Mouse (Mus musculus) kidney, embryonic 14.5 days (tissue): ENCODE measurements around the gene Lrrc8b. TPM values are rescaled to one million over a fixed set of nuclear protein-coding genes. Genes with fewer than 3 reads are reported as not detected.
A peak's percentile ranks its signal among the peaks of the same experiment; 100 is the strongest.

ENCODE experiments used
- ATAC-seq: fragments of 200-750 bp; cut with Nextera tagmentation; 2 replicates; pipeline ENCODE4 v1.8.0; 2017; ENCODE audit warnings: moderate number of reproducible peaks, mild to moderate bottlenecking, moderate TSS enrichment, moderate library complexity; ENCODE audit not compliant: low FRiP score, low TSS enrichment
- H3K27ac ChIP-seq: fragments of 300-500 bp; sonication (generic); 2 replicates; pipeline ENCODE4 v1.5.1; 2014; ENCODE audit warnings: low read depth, mild to moderate bottlenecking, low read length, moderate library complexity, mixed read lengths
- H3K27me3 ChIP-seq: fragments of 300-500 bp; sonication (generic); 2 replicates; pipeline ENCODE4 v1.6.1; 2014; ENCODE audit warnings: mild to moderate bottlenecking, low read length; ENCODE audit not compliant: control insufficient read depth, insufficient read depth
- H3K36me3 ChIP-seq: fragments of 300-500 bp; sonication (generic); 2 replicates; pipeline ENCODE4 v1.6.1; 2014; ENCODE audit warnings: low read length, mixed read lengths; ENCODE audit not compliant: control insufficient read depth, insufficient read depth
- H3K4me1 ChIP-seq: fragments of 300-500 bp; sonication (generic); 2 replicates; pipeline ENCODE4 v1.6.1; 2014; ENCODE audit warnings: low read length, mixed read lengths; ENCODE audit not compliant: control insufficient read depth, insufficient read depth
- H3K4me2 ChIP-seq: fragments of 300-500 bp; sonication (generic); replicated peaks from 2 replicates; pipeline ENCODE4 v1.6.1; 2014; ENCODE audit warnings: low read depth, mild to moderate bottlenecking, low read length
- H3K4me3 ChIP-seq: fragments of 300-500 bp; sonication (generic); 2 replicates; pipeline ENCODE4 v1.5.1; 2014; ENCODE audit warnings: mild to moderate bottlenecking, low read length
- H3K9ac ChIP-seq: fragments of 300-500 bp; sonication (generic); 2 replicates; pipeline ENCODE4 v1.6.1; 2014; ENCODE audit warnings: low read depth, mild to moderate bottlenecking, low read length, moderate library complexity
- H3K9me3 ChIP-seq: fragments of 300-500 bp; sonication (generic); 2 replicates; pipeline ENCODE4 v1.6.1; 2016; ENCODE audit warnings: low read length; ENCODE audit not compliant: control insufficient read depth
- WGBS: fragments of 180-500 bp; shearing (Covaris S2); extraction: QIAGEN DNeasy Blood & Tissue Kit; methylation state at CpG from one replicate; pipeline ENCODE4 v1.1.7; 2014; 5-methylcytosine and 5-hydroxymethylcytosine counted together
- polyA plus RNA-seq: library from polyadenylated mRNA; unstranded; fragments of >200 nt; fragmentation: Nextera tagmentation; extraction: Ambion mirVana; gene quantifications from 2 replicates; pipeline ENCODE4 v1.2.1, GENCODE M21; 2014

Lrrc8b gene
- polyA plus RNA-seq, 1 experiment from 2014 or later, result 12.1 TPM

- 53% methylated on average over 8 of the region's 8 CpGs for WGBS
- Histone ChIP-seq H3K36me3 (no peaks in the 10 kb centered on the region), H3K4me3 (no peak overlapping the region), H3K4me1 (no peaks in the 10 kb centered on the region), H3K4me2 (no peak overlapping the region), H3K27ac (no peak overlapping the region), H3K27me3 (no peaks in the 10 kb centered on the region), H3K9ac (no peak overlapping the region), H3K9me3 (no peaks in the 10 kb centered on the region)
- peak; percentile 66; the same call in 1 of the 2 replicates for ATAC-seq
These were observed 50.0 kb downstream of the Lrrc8b start for GRCm38 (mm10) chr5:105465550-105465949.

- no peak overlapping the region for H3K9ac ChIP-seq
- no peaks in the 10 kb centered on the region for H3K36me3 ChIP-seq
- no peaks in the 10 kb centered on the region for H3K4me1 ChIP-seq
- no peak overlapping the region for H3K4me3 ChIP-seq
- H3K27ac ChIP-seq, result no peak overlapping the region
- ATAC-seq, result no peak
- H3K4me2 ChIP-seq, result no peak overlapping the region
- H3K9me3 ChIP-seq, result no peaks in the 10 kb centered on the region
- 93% methylated on average over 7 of the region's 7 CpGs for WGBS
- no peaks in the 10 kb centered on the region for H3K27me3 ChIP-seq
These were observed 50.9 kb downstream of the Lrrc8b start for GRCm38 (mm10) chr5:105466471-105466902.

GRCm38 (mm10) chr5:105467271-105467670 lies 51.7 kb downstream of the Lrrc8b start:
- 90% methylated on average over 10 of the region's 10 CpGs for WGBS
- H3K4me2 ChIP-seq, result no peak overlapping the region
- ATAC-seq, result no peak
- no peaks in the 10 kb centered on the region for H3K4me1 ChIP-seq
- H3K27ac ChIP-seq, result no peak overlapping the region
- H3K27me3 ChIP-seq, result no peaks in the 10 kb centered on the region
- no peaks in the 10 kb centered on the region for H3K9me3 ChIP-seq
- no peak overlapping the region for H3K9ac ChIP-seq
- H3K4me3 ChIP-seq, result no peak overlapping the region
- H3K36me3 ChIP-seq, result no peaks in the 10 kb centered on the region

- WGBS, result 46% methylated on average over 5 of the region's 5 CpGs
- no peak for ATAC-seq
- 0 out of 2 replicates have a peak, but pooled peaks cover 4% of the 10 kb centered on the region for H3K4me1 ChIP-seq
- H3K4me3 ChIP-seq, result no peak overlapping the region
- H3K27me3 ChIP-seq, result no peaks in the 10 kb centered on the region
- no peaks in the 10 kb centered on the region for H3K36me3 ChIP-seq
- no peaks in the 10 kb centered on the region for H3K9me3 ChIP-seq
- H3K9ac ChIP-seq, result no peak overlapping the region
- H3K4me2 ChIP-seq, result no peak overlapping the region
- no peak overlapping the region; the same call in 1 of the 2 replicates for H3K27ac ChIP-seq
These were observed 57.6 kb downstream of the Lrrc8b start for GRCm38 (mm10) chr5:105472983-105473705.

- no peak overlapping the region for H3K4me2 ChIP-seq
- no peaks in the 10 kb centered on the region for H3K9me3 ChIP-seq
- no peak overlapping the region for H3K27ac ChIP-seq
- H3K4me1 ChIP-seq, result 0 out of 2 replicates have a peak, but pooled peaks cover 4% of the 10 kb centered on the region
- 73% methylated on average over 9 of the region's 9 CpGs for WGBS
- peaks cover 20% of the 10 kb centered on the region for H3K36me3 ChIP-seq
- H3K9ac ChIP-seq, result no peak overlapping the region
- H3K27me3 ChIP-seq, result no peaks in the 10 kb centered on the region
- H3K4me3 ChIP-seq, result no peak overlapping the region
- ATAC-seq, result no peak
These were observed 62.0 kb downstream of the Lrrc8b start for GRCm38 (mm10) chr5:105477527-105477926.

GRCm38 (mm10) chr5:105479673-105480072 lies 64.1 kb downstream of the Lrrc8b start:
- Histone ChIP-seq H3K27me3 (no peaks in the 10 kb centered on the region), H3K4me3 (no peak overlapping the region), H3K36me3 (peaks cover 20% of the 10 kb centered on the region), H3K27ac (no peak overlapping the region), H3K9ac (no peak overlapping the region), H3K4me2 (no peak overlapping the region), H3K4me1 (no peaks in the 10 kb centered on the region), H3K9me3 (no peaks in the 10 kb centered on the region; the same call in 1 of the 2 replicates)
- ATAC-seq, result no peak
- 83% methylated on average over 13 of the region's 13 CpGs for WGBS

- H3K9ac ChIP-seq, result no peak overlapping the region
- no peak overlapping the region for H3K27ac ChIP-seq
- H3K27me3 ChIP-seq, result no peaks in the 10 kb centered on the region
- ATAC-seq, result no peak
- no peaks in the 10 kb centered on the region; the same call in 1 of the 2 replicates for H3K9me3 ChIP-seq
- H3K4me3 ChIP-seq, result no peak overlapping the region
- 90% methylated on average over 17 of the region's 17 CpGs for WGBS
- H3K4me1 ChIP-seq, result no peaks in the 10 kb centered on the region
- H3K36me3 ChIP-seq, result peaks cover 20% of the 10 kb centered on the region
- no peak overlapping the region for H3K4me2 ChIP-seq
These were observed 65.0 kb downstream of the Lrrc8b start for GRCm38 (mm10) chr5:105480561-105480960.

DNA sequence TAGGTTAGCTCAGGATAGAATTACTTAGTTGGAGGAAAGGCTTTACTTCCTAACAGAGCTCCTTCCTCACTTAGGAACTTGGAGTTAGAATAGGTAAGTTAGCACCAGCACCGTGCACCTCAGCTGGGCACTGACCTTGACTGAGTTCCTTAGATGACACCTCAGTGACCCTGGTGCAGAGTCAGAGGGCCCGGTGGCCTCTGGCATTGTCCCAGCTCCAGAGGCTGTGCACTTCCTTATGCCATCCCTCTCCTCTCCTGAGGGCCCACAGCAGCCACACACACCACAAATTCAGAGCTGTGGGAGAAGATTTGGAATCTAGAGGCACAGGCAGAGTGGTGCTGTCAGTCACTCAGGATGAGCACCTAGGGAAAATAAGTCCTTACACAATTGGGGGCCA lies 68.1 kb downstream of the Lrrc8b start:
- 74% methylated on average over 2 of the region's 2 CpGs for WGBS
- no peaks in the 10 kb centered on the region; the same call in 1 of the 2 replicates for H3K9me3 ChIP-seq
- no peaks in the 10 kb centered on the region for H3K27me3 ChIP-seq
- ATAC-seq, result no peak
- H3K9ac ChIP-seq, result no peak overlapping the region
- H3K4me1 ChIP-seq, result no peaks in the 10 kb centered on the region
- no peak overlapping the region for H3K4me2 ChIP-seq
- H3K4me3 ChIP-seq, result no peak overlapping the region
- peaks cover 23% of the 10 kb centered on the region for H3K36me3 ChIP-seq
- no peak overlapping the region for H3K27ac ChIP-seq

DNA sequence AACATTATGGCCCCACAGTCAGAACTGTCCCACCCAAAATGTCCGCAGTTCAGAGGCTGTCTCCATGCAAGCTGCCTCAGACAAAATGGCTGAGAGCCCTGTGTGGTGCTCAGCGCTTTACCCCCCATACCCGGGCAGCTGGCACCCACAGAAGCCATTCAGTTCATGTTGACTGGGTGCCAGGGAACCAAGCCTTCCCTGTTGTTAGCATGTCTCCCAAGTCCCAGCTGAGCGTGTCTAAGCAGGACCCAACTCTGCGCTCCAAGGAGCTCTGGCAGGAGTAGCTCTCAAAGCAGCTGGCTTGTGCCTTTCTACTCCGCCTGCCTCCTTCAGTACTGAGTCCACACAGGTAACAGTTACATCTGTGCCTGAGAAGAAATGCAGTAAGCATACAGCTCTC lies 68.7 kb downstream of the Lrrc8b start:
- no peaks in the 10 kb centered on the region for H3K27me3 ChIP-seq
- no peaks in the 10 kb centered on the region; the same call in 1 of the 2 replicates for H3K9me3 ChIP-seq
- no peak overlapping the region for H3K4me2 ChIP-seq
- ATAC-seq, result no peak
- H3K4me3 ChIP-seq, result no peak overlapping the region
- peaks cover 23% of the 10 kb centered on the region for H3K36me3 ChIP-seq
- H3K4me1 ChIP-seq, result no peaks in the 10 kb centered on the region
- H3K27ac ChIP-seq, result no peak overlapping the region
- no peak overlapping the region for H3K9ac ChIP-seq
- 92% methylated on average over 6 of the region's 6 CpGs for WGBS
